8 mouse cellular contexts compared by ENCODE assay signal in genomic region chr15:11565503-11566031, GRCm38 (mm10).
DNase-seq lines count a peak whose midpoint lies in the region; ATAC-seq and TF ChIP-seq lines count a peak whose summit lies in the region.

No protein-coding gene starts in this region.

- 24% methylated on average over 10 of the region's 10 CpGs for WGBS in lung, embryonic 16.5 days
- WGBS in heart, postnatal 0 days = 21% methylated on average over 10 of the region's 10 CpGs
- WGBS in limb, embryonic 13.5 days = 24% methylated on average over 10 of the region's 10 CpGs

- peaks cover 4% of the 10 kb centered on the region; the same call in 1 of the 2 replicates for H3K4me1 ChIP-seq in lung, embryonic 16.5 days (replicated peaks; ENCODE audit: control insufficient read depth, insufficient read depth, low read length)
- H3K4me1 ChIP-seq in heart, postnatal 0 days (ENCODE audit: control insufficient read depth, insufficient read depth) = peaks cover 9% of the 10 kb centered on the region
- H3K4me1 ChIP-seq in limb, embryonic 13.5 days = peaks cover 15% of the 10 kb centered on the region

- no peak overlapping the region for H3K4me3 ChIP-seq in lung, embryonic 16.5 days (ENCODE audit: low read length)
- 0 out of 2 replicates have a peak overlapping the region, but pooled peaks have one; percentile 2 for H3K4me3 ChIP-seq in heart, postnatal 0 days (ENCODE audit: low read depth, low read length)
- no peak overlapping the region for H3K4me3 ChIP-seq in limb, embryonic 13.5 days

- no peaks in the 10 kb centered on the region for H3K36me3 ChIP-seq in lung, embryonic 16.5 days (ENCODE audit: control insufficient read depth, insufficient read depth, low read length)
- H3K36me3 ChIP-seq in heart, postnatal 0 days (replicated peaks; ENCODE audit: control insufficient read depth, insufficient read depth, low read length) = no peaks in the 10 kb centered on the region
- H3K36me3 ChIP-seq in limb, embryonic 13.5 days = no peaks in the 10 kb centered on the region

- TF ChIP-seq EP300 in heart, postnatal 0 days (IDR thresholded peaks at IDR 0.05; ENCODE audit: low read depth) = no peak

- no peaks in the 10 kb centered on the region for H3K9me3 ChIP-seq in lung, embryonic 16.5 days (ENCODE audit: control insufficient read depth, low read length)
- no peaks in the 10 kb centered on the region for H3K9me3 ChIP-seq in heart, postnatal 0 days (replicated peaks; ENCODE audit: control insufficient read depth, low read length)
- H3K9me3 ChIP-seq in limb, embryonic 13.5 days = no peaks in the 10 kb centered on the region

- no peak for DNase-seq in lung, postnatal 25 days (ENCODE audit: low spot score)
- DNase-seq in heart, postnatal 0 days (ENCODE audit: low spot score) = peak; percentile 48
- DNase-seq in thymus, postnatal 36 days = no peak
- DNase-seq in left cerebral cortex, adult 8-10 months (ENCODE audit: low spot score in 2 of 2) = no peak
- DNase-seq in thymus, postnatal 25 days = no peak

- no peak for TF ChIP-seq CTCF in heart, postnatal 0 days (IDR thresholded peaks at IDR 0.05; ENCODE audit: low read depth)

- ATAC-seq in lung, embryonic 16.5 days (ENCODE audit: low read depth) = peak; percentile 54
- peak; percentile 33; the same call in 1 of the 2 replicates for ATAC-seq in heart, postnatal 0 days (ENCODE audit: insufficient read depth, low read depth)
- peak; percentile 44; the same call in 1 of the 2 replicates for ATAC-seq in limb, embryonic 13.5 days (ENCODE audit: low FRiP score, low read depth)
- no peak for ATAC-seq in erythroblast, adult 5-6 weeks (replicated peaks; ENCODE audit: low FRiP score, poor library complexity, severe bottlenecking)

- no peaks in the 10 kb centered on the region for H3K27me3 ChIP-seq in lung, embryonic 16.5 days (ENCODE audit: control insufficient read depth, insufficient read depth, low read depth, low read length)
- H3K27me3 ChIP-seq in heart, postnatal 0 days (ENCODE audit: control insufficient read depth, insufficient read depth, low read length) = no peaks in the 10 kb centered on the region
- no peaks in the 10 kb centered on the region for H3K27me3 ChIP-seq in limb, embryonic 13.5 days

- no peak overlapping the region for H3K9ac ChIP-seq in lung, embryonic 16.5 days (ENCODE audit: low read length)
- H3K9ac ChIP-seq in heart, postnatal 0 days (replicated peaks; ENCODE audit: low read depth, low read length) = no peak overlapping the region
- H3K9ac ChIP-seq in limb, embryonic 13.5 days = no peak overlapping the region

- H3K4me2 ChIP-seq in lung, embryonic 16.5 days (ENCODE audit: low read depth, low read length) = peak overlapping the region; percentile 33
- H3K4me2 ChIP-seq in heart, postnatal 0 days (ENCODE audit: low read depth, low read length) = peak overlapping the region; percentile 51
- peak overlapping the region; percentile 29 for H3K4me2 ChIP-seq in limb, embryonic 13.5 days (replicated peaks)

- H3K27ac ChIP-seq in lung, embryonic 16.5 days (ENCODE audit: low read length) = 0 out of 2 replicates have a peak overlapping the region, but pooled peaks have one; percentile 11
- no peak overlapping the region; the same call in 1 of the 2 replicates for H3K27ac ChIP-seq in heart, postnatal 0 days (ENCODE audit: low read depth)
- H3K27ac ChIP-seq in limb, embryonic 13.5 days = no peak overlapping the region
